9 mouse cellular contexts compared by ENCODE assay signal in genomic region chr17:36914108-36914507, GRCm38 (mm10). TPM values are rescaled to one million over a fixed set of nuclear protein-coding genes. Genes with fewer than 3 reads are reported as not detected.
A peak's percentile ranks its signal among the peaks of the same experiment; 100 is the strongest.
DNase-seq lines count a peak whose midpoint lies in the region; ATAC-seq and TF ChIP-seq lines count a peak whose summit lies in the region.
"Had no signal": no experiment of that assay in that cellular context is flagged by ENCODE, and none has a peak within 500 bp of the region (broad histone marks: within the 10 kb centered on the region; RNA-seq: fewer than 3 reads in every experiment).

No protein-coding gene starts in this region.

- no peak for TF ChIP-seq POLR2A in liver, adult 2 months (IDR thresholded peaks at IDR 0.05; ENCODE audit: extremely low read depth, insufficient read depth, low read length)
- TF ChIP-seq POLR2A in bone marrow, adult 2 months (IDR thresholded peaks at IDR 0.05; ENCODE audit: borderline replicate concordance, control insufficient read depth, low read depth, low read length): no peak

- no peaks in the 10 kb centered on the region for H3K36me3 ChIP-seq in liver, adult 2 months (ENCODE audit: control insufficient read depth, insufficient read depth, low read length)
- H3K36me3 ChIP-seq in liver, embryonic 12.5 days: no peaks in the 10 kb centered on the region
- H3K36me3 ChIP-seq in embryonic facial prominence, embryonic 14.5 days (ENCODE audit: control insufficient read depth, insufficient read depth, low read length): no peaks in the 10 kb centered on the region
- H3K36me3 ChIP-seq: stomach, embryonic 15.5 days had no signal

- 12% methylated on average over 2 of the region's 2 CpGs for WGBS in liver, adult 2 months
- WGBS in liver, embryonic 12.5 days (ENCODE audit: insufficient replicate concordance): 13% methylated on average over 2 of the region's 2 CpGs
- WGBS in bone marrow, adult 2 months: 12% methylated on average over 2 of the region's 2 CpGs
- WGBS in embryonic facial prominence, embryonic 14.5 days: 4% methylated on average over 2 of the region's 2 CpGs

- no peak overlapping the region for H3K27ac ChIP-seq in liver, adult 2 months (replicated peaks; ENCODE audit: insufficient read depth, low read depth, low read length)
- no peak overlapping the region for H3K27ac ChIP-seq in liver, embryonic 12.5 days
- no peak overlapping the region for H3K27ac ChIP-seq in bone marrow, adult 2 months (ENCODE audit: control insufficient read depth, insufficient read depth, low read depth, low read length, poor library complexity)
- H3K27ac ChIP-seq in embryonic facial prominence, embryonic 14.5 days (replicated peaks; ENCODE audit: low read depth, low read length): no peak overlapping the region
- H3K27ac ChIP-seq: stomach, embryonic 15.5 days had no signal

- no peak overlapping the region for H3K9ac ChIP-seq in liver, adult 2 months (ENCODE audit: low read depth, low read length)
- H3K9ac ChIP-seq in liver, embryonic 12.5 days: no peak overlapping the region
- no peak overlapping the region for H3K9ac ChIP-seq in embryonic facial prominence, embryonic 14.5 days (ENCODE audit: low read depth, low read length)
- H3K9ac ChIP-seq: stomach, embryonic 15.5 days had no signal

- no peaks in the 10 kb centered on the region for H3K27me3 ChIP-seq in liver, adult 2 months (ENCODE audit: control insufficient read depth, insufficient read depth, low read length)
- H3K27me3 ChIP-seq in liver, embryonic 12.5 days (replicated peaks): peaks cover 25% of the 10 kb centered on the region
- 0 out of 2 replicates have a peak, but pooled peaks cover 3% of the 10 kb centered on the region for H3K27me3 ChIP-seq in embryonic facial prominence, embryonic 14.5 days (replicated peaks; ENCODE audit: control insufficient read depth, insufficient read depth, low read length)
- H3K27me3 ChIP-seq: stomach, embryonic 15.5 days had no signal

- TF ChIP-seq CTCF in liver, adult 2 months (IDR thresholded peaks at IDR 0.05; ENCODE audit: low read depth, low read length): peak; percentile 66
- TF ChIP-seq CTCF in bone marrow, adult 2 months (IDR thresholded peaks at IDR 0.05; ENCODE audit: control insufficient read depth, insufficient read depth, low read length): peak; percentile 48

- no peaks in the 10 kb centered on the region for H3K79me2 ChIP-seq in liver, adult 2 months (ENCODE audit: control insufficient read depth, insufficient read depth, low read length)

- ATAC-seq in liver, embryonic 12.5 days: no peak
- ATAC-seq in embryonic facial prominence, embryonic 14.5 days (ENCODE audit: low read depth): no peak
- peak; percentile 52 for ATAC-seq in inflammation-experienced regulatory T-cells, adult 6 months
- peak; percentile 63; the same call in 1 of the 2 replicates for ATAC-seq in neutrophil, adult 5-6 weeks (ENCODE audit: extremely low read depth, insufficient number of reproducible peaks, low FRiP score, poor library complexity, severe bottlenecking)

- no peak overlapping the region for H3K4me3 ChIP-seq in liver, adult 2 months (ENCODE audit: insufficient read depth, low read depth, low read length)
- no peak overlapping the region for H3K4me3 ChIP-seq in liver, embryonic 12.5 days
- no peak overlapping the region for H3K4me3 ChIP-seq in bone marrow, adult 2 months (replicated peaks; ENCODE audit: control insufficient read depth, low read depth, low read length)
- no peak overlapping the region for H3K4me3 ChIP-seq in embryonic facial prominence, embryonic 14.5 days (ENCODE audit: low read depth, low read length)
- H3K4me3 ChIP-seq: stomach, embryonic 15.5 days had no signal

- intact Hi-C loops in left cerebral cortex, postnatal 25 days (cut with DNase I): loop anchor here (2.0 to 5.0 kb wide), 2 partner anchors 21 to 83 kb away; no protein-coding TSS in a partner anchor

- no peaks in the 10 kb centered on the region; the same call in 1 of the 2 replicates for H3K4me1 ChIP-seq in liver, adult 2 months (ENCODE audit: control insufficient read depth, insufficient read depth, low read length)
- no peaks in the 10 kb centered on the region for H3K4me1 ChIP-seq in liver, embryonic 12.5 days
- no peaks in the 10 kb centered on the region for H3K4me1 ChIP-seq in bone marrow, adult 2 months (ENCODE audit: control insufficient read depth, insufficient read depth, low read length)
- H3K4me1 ChIP-seq in embryonic facial prominence, embryonic 14.5 days (ENCODE audit: control insufficient read depth, insufficient read depth, low read length): no peaks in the 10 kb centered on the region
- H3K4me1 ChIP-seq: stomach, embryonic 15.5 days had no signal

- DNase-seq in liver, adult 2 months (ENCODE audit: extremely low read depth, low read depth, low spot score): peak; percentile 62
- peak; percentile 81 for DNase-seq in embryonic facial prominence, embryonic 14.5 days (ENCODE audit: low spot score)
- DNase-seq in left cerebral cortex, postnatal 25 days (ENCODE audit: low spot score in 2 of 2): peak; percentile 76 to 83
- DNase-seq in thymus, adult 18-20 months: peak; percentile 25 to 35

- H3K9me3 ChIP-seq in liver, embryonic 12.5 days (replicated peaks): no peaks in the 10 kb centered on the region
- no peaks in the 10 kb centered on the region for H3K9me3 ChIP-seq in embryonic facial prominence, embryonic 14.5 days (ENCODE audit: control insufficient read depth, low read length)
- H3K9me3 ChIP-seq: stomach, embryonic 15.5 days had no signal

- H3K4me2 ChIP-seq in liver, embryonic 12.5 days: no peak overlapping the region
- no peak overlapping the region for H3K4me2 ChIP-seq in embryonic facial prominence, embryonic 14.5 days (ENCODE audit: low read depth, low read length)
- H3K4me2 ChIP-seq: stomach, embryonic 15.5 days had no signal

RNA-seq across cellular contexts. Expression of gene Trim31, which starts 16.2 kb away (rescaled TPM):
- not detected in 2 replicates for total RNA-seq in liver, adult 2 months (2014; rRNA removed)
- polyA plus RNA-seq in liver, adult 2 months (2012; rRNA removed): not detected in 2 replicates
- not detected in 2 replicates for polyA plus RNA-seq in liver, embryonic 12.5 days (2016; fragmentation: Nextera tagmentation; extraction: Ambion mirVana)
- polyA plus RNA-seq in bone marrow, adult 2 months (2011; ENCODE audit: insufficient read depth, insufficient read length, low replicate concordance, missing spikeins): not detected in 2 replicates
- polyA plus RNA-seq in embryonic facial prominence, embryonic 14.5 days (2014; fragmentation: Nextera tagmentation; extraction: Ambion mirVana): not detected in 2 replicates
- not detected for polyA plus RNA-seq in inflammation-experienced regulatory T-cells, adult 6 months (2017; shearing (Covaris generic))
- not detected for total RNA-seq in left cerebral cortex, postnatal 25 days (2021)
- not detected in 2 replicates for total RNA-seq in neutrophil, adult 5-6 weeks (2017)

RNA-seq across cellular contexts. Expression of gene Trim40, which starts 24.2 kb away (rescaled TPM):
- total RNA-seq in liver, adult 2 months (2014; rRNA removed): not detected in 2 replicates
- 0.05 TPM in 1 of 2 replicates, not detected in the other for polyA plus RNA-seq in liver, adult 2 months (2012; rRNA removed)
- not detected in 2 replicates for polyA plus RNA-seq in liver, embryonic 12.5 days (2016; fragmentation: Nextera tagmentation; extraction: Ambion mirVana)
- not detected in 2 replicates for polyA plus RNA-seq in bone marrow, adult 2 months (2011; ENCODE audit: insufficient read depth, insufficient read length, low replicate concordance, missing spikeins)
- polyA plus RNA-seq in embryonic facial prominence, embryonic 14.5 days (2014; fragmentation: Nextera tagmentation; extraction: Ambion mirVana): not detected in 2 replicates
- polyA plus RNA-seq in inflammation-experienced regulatory T-cells, adult 6 months (2017; shearing (Covaris generic)): not detected
- total RNA-seq in left cerebral cortex, postnatal 25 days (2021): not detected
- total RNA-seq in neutrophil, adult 5-6 weeks (2017): not detected in 2 replicates

RNA-seq across cellular contexts. Expression of gene Rnf39, which starts 28.6 kb away (rescaled TPM):
- total RNA-seq in liver, adult 2 months (2014; rRNA removed): 3.5 and 4.4 TPM in 2 replicates
- 8.8 and 11.9 TPM in 2 replicates for polyA plus RNA-seq in liver, adult 2 months (2012; rRNA removed)
- polyA plus RNA-seq in liver, embryonic 12.5 days (2016; fragmentation: Nextera tagmentation; extraction: Ambion mirVana): not detected in 2 replicates
- not detected in 2 replicates for polyA plus RNA-seq in bone marrow, adult 2 months (2011; ENCODE audit: insufficient read depth, insufficient read length, low replicate concordance, missing spikeins)
- 1.2 and 2.7 TPM in 2 replicates for polyA plus RNA-seq in embryonic facial prominence, embryonic 14.5 days (2014; fragmentation: Nextera tagmentation; extraction: Ambion mirVana)
- polyA plus RNA-seq in inflammation-experienced regulatory T-cells, adult 6 months (2017; shearing (Covaris generic)): not detected
- total RNA-seq in left cerebral cortex, postnatal 25 days (2021): 1 to 10 TPM; 5.4 to 7.4 TPM
- 0.98 and 1.2 TPM in 2 replicates for total RNA-seq in neutrophil, adult 5-6 weeks (2017)

RNA-seq across cellular contexts. Expression of gene Ppp1r11, which starts 37.4 kb away (rescaled TPM):
- total RNA-seq in liver, adult 2 months (2014; rRNA removed): 24.2 and 26.6 TPM in 2 replicates
- 36.8 and 37.7 TPM in 2 replicates for polyA plus RNA-seq in liver, adult 2 months (2012; rRNA removed)
- 44.5 and 47.3 TPM in 2 replicates for polyA plus RNA-seq in liver, embryonic 12.5 days (2016; fragmentation: Nextera tagmentation; extraction: Ambion mirVana)
- polyA plus RNA-seq in bone marrow, adult 2 months (2011; ENCODE audit: insufficient read depth, insufficient read length, low replicate concordance, missing spikeins): 21.2 and 37.5 TPM in 2 replicates
- polyA plus RNA-seq in embryonic facial prominence, embryonic 14.5 days (2014; fragmentation: Nextera tagmentation; extraction: Ambion mirVana): 125 and 130 TPM in 2 replicates
- 100 to 1,000 TPM; 206 to 226 (median 211) TPM for polyA plus RNA-seq in inflammation-experienced regulatory T-cells, adult 6 months (2017; shearing (Covaris generic))
- 100 to 1,000 TPM; 119 to 132 TPM for total RNA-seq in left cerebral cortex, postnatal 25 days (2021)
- 91.1 and 104 TPM in 2 replicates for total RNA-seq in neutrophil, adult 5-6 weeks (2017)

RNA-seq across cellular contexts. Expression of gene Znrd1, which starts 44.3 kb away (rescaled TPM):
- 14.2 and 14.8 TPM in 2 replicates for total RNA-seq in liver, adult 2 months (2014; rRNA removed)
- 12.3 and 13.7 TPM in 2 replicates for polyA plus RNA-seq in liver, adult 2 months (2012; rRNA removed)
- polyA plus RNA-seq in liver, embryonic 12.5 days (2016; fragmentation: Nextera tagmentation; extraction: Ambion mirVana): 32.7 and 33.5 TPM in 2 replicates
- 53.8 and 62.7 TPM in 2 replicates for polyA plus RNA-seq in bone marrow, adult 2 months (2011; ENCODE audit: insufficient read depth, insufficient read length, low replicate concordance, missing spikeins)
- 89.6 and 94.7 TPM in 2 replicates for polyA plus RNA-seq in embryonic facial prominence, embryonic 14.5 days (2014; fragmentation: Nextera tagmentation; extraction: Ambion mirVana)
- polyA plus RNA-seq in inflammation-experienced regulatory T-cells, adult 6 months (2017; shearing (Covaris generic)): 10 to 100 TPM; 71.2 to 90.2 (median 83.7) TPM
- total RNA-seq in left cerebral cortex, postnatal 25 days (2021): 10 to 100 TPM; 29.8 to 34.5 TPM
- 28.3 and 34.6 TPM in 2 replicates for total RNA-seq in neutrophil, adult 5-6 weeks (2017)

Comparison
In these comparisons a context has a peak if more than half of its experiments do, and no peak if none do; other contexts are left out.
1. DNase-seq: peak in every context shown above with its lines; median percentile 81 in embryonic facial prominence, embryonic 14.5 days; 80 in left cerebral cortex, postnatal 25 days; 62 in liver, adult 2 months; 30 in thymus, adult 18-20 months.
2. ATAC-seq: peak in inflammation-experienced regulatory T-cells, adult 6 months (single experiment) and neutrophil, adult 5-6 weeks (single experiment); none in liver, embryonic 12.5 days (single experiment) and embryonic facial prominence, embryonic 14.5 days (single experiment).